In genomic region chrX:53050353-53050752, GRCm38 (mm10) we compare ENCODE assay signal across 10 mouse cellular contexts.
A peak's percentile ranks its signal among the peaks of the same experiment; 100 is the strongest.
DNase-seq lines count a peak whose midpoint lies in the region; ATAC-seq and TF ChIP-seq lines count a peak whose summit lies in the region.
"Had no signal": no experiment of that assay in that cellular context is flagged by ENCODE, and none has a peak within 500 bp of the region (broad histone marks: within the 10 kb centered on the region; RNA-seq: fewer than 3 reads in every experiment).

No protein-coding gene starts in this region.

- peak overlapping the region; percentile 25 for H3K4me3 ChIP-seq in heart, embryonic 11.5 days (ENCODE audit: low read depth, low read length)
- no peak overlapping the region for H3K4me3 ChIP-seq in heart, adult 2 months
- H3K4me3 ChIP-seq in hindbrain, embryonic 14.5 days (replicated peaks; ENCODE audit: low read length), result peak overlapping the region; percentile 8; the same call in 1 of the 2 replicates
- no peak overlapping the region; the same call in 1 of the 2 replicates for H3K4me3 ChIP-seq in midbrain, embryonic 14.5 days (replicated peaks; ENCODE audit: low read depth, low read length)

- no peaks in the 10 kb centered on the region for H3K27me3 ChIP-seq in heart, embryonic 11.5 days (ENCODE audit: control insufficient read depth, insufficient read depth, low read length)
- H3K27me3 ChIP-seq in heart, adult 2 months (ENCODE audit: control insufficient read depth, insufficient read depth, low read length), result no peaks in the 10 kb centered on the region
- H3K27me3 ChIP-seq in hindbrain, embryonic 14.5 days (ENCODE audit: control insufficient read depth, insufficient read depth, low read length), result peaks cover 6% of the 10 kb centered on the region; the same call in 1 of the 2 replicates
- H3K27me3 ChIP-seq in midbrain, embryonic 14.5 days (ENCODE audit: control insufficient read depth, insufficient read depth, low read length), result no peaks in the 10 kb centered on the region

- no peak for TF ChIP-seq POLR2A in heart, adult 2 months (IDR thresholded peaks at IDR 0.05; ENCODE audit: insufficient read depth, low read depth, low read length)

- intact Hi-C loops in heart, adult 2 months (cut with DNase I), result loop anchor here (10.0 kb wide), 1 partner anchor 184 kb away; no protein-coding TSS in a partner anchor

- peaks cover 10% of the 10 kb centered on the region for H3K4me1 ChIP-seq in heart, embryonic 11.5 days (ENCODE audit: control insufficient read depth, insufficient read depth, low read length)
- H3K4me1 ChIP-seq in heart, adult 2 months (ENCODE audit: control insufficient read depth, insufficient read depth, low read length), result peaks cover 4% of the 10 kb centered on the region
- H3K4me1 ChIP-seq in hindbrain, embryonic 14.5 days (replicated peaks; ENCODE audit: control insufficient read depth, insufficient read depth, low read length), result no peaks in the 10 kb centered on the region
- H3K4me1 ChIP-seq in midbrain, embryonic 14.5 days (ENCODE audit: control insufficient read depth, insufficient read depth, low read length), result no peaks in the 10 kb centered on the region

- ATAC-seq in heart, embryonic 11.5 days (replicated peaks; ENCODE audit: insufficient number of reproducible peaks, low FRiP score, low TSS enrichment), result 0 out of 2 replicates have a peak, but pooled peaks have one; percentile 1
- peak; percentile 45; the same call in 1 of the 2 replicates for ATAC-seq in common myeloid progenitor, adult 5-6 weeks (replicated peaks; ENCODE audit: low read depth, poor library complexity, severe bottlenecking)
- ATAC-seq in hindbrain, embryonic 14.5 days (ENCODE audit: low FRiP score), result peak; percentile 27; the same call in 1 of the 2 replicates
- peak; percentile 31; the same call in 1 of the 2 replicates for ATAC-seq in midbrain, embryonic 14.5 days (ENCODE audit: low FRiP score, low TSS enrichment)

- DNase-seq in heart, adult 2 months, result no peak
- no peak for DNase-seq in hindbrain, embryonic 14.5 days (ENCODE audit: low spot score)
- DNase-seq in midbrain, embryonic 14.5 days, result peak; percentile 27
- DNase-seq in right cerebral cortex, postnatal 25 days, result no peak
- DNase-seq in ovary, postnatal 10 days (ENCODE audit: low spot score), result no peak
- no peak for DNase-seq in frontal cortex, postnatal 25 days (ENCODE audit: low spot score in 2 of 2)
- DNase-seq: adrenal gland, postnatal 14 days; gastrocnemius, postnatal 14 days had no signal

- H3K36me3 ChIP-seq in heart, embryonic 11.5 days (ENCODE audit: control insufficient read depth, insufficient read depth, low read length), result 0 out of 2 replicates have a peak, but pooled peaks cover 4% of the 10 kb centered on the region
- H3K36me3 ChIP-seq in heart, adult 2 months (ENCODE audit: control insufficient read depth, insufficient read depth, low read length), result no peaks in the 10 kb centered on the region
- no peaks in the 10 kb centered on the region for H3K36me3 ChIP-seq in hindbrain, embryonic 14.5 days (replicated peaks; ENCODE audit: control insufficient read depth, insufficient read depth)
- no peaks in the 10 kb centered on the region for H3K36me3 ChIP-seq in midbrain, embryonic 14.5 days (ENCODE audit: control insufficient read depth, insufficient read depth, low read length)

- H3K27ac ChIP-seq in heart, embryonic 11.5 days (ENCODE audit: low read depth, low read length), result peak overlapping the region; percentile 71; the same call in 1 of the 2 replicates
- H3K27ac ChIP-seq in heart, adult 2 months, result no peak overlapping the region
- H3K27ac ChIP-seq in hindbrain, embryonic 14.5 days, result no peak overlapping the region
- no peak overlapping the region for H3K27ac ChIP-seq in midbrain, embryonic 14.5 days (replicated peaks; ENCODE audit: low read depth, low read length)

- H3K9me3 ChIP-seq in heart, embryonic 11.5 days (replicated peaks; ENCODE audit: control insufficient read depth, low read length), result no peaks in the 10 kb centered on the region
- H3K9me3 ChIP-seq in hindbrain, embryonic 14.5 days (ENCODE audit: control insufficient read depth, low read length), result no peaks in the 10 kb centered on the region
- no peaks in the 10 kb centered on the region for H3K9me3 ChIP-seq in midbrain, embryonic 14.5 days (ENCODE audit: control insufficient read depth, low read length)

- TF ChIP-seq EP300 in heart, adult 2 months (IDR thresholded peaks at IDR 0.05; ENCODE audit: insufficient read depth, low read depth, low read length), result no peak

- no peak overlapping the region for H3K9ac ChIP-seq in heart, embryonic 11.5 days (ENCODE audit: low read depth, low read length)
- no peak overlapping the region for H3K9ac ChIP-seq in heart, adult 2 months (ENCODE audit: low read depth, low read length)
- H3K9ac ChIP-seq in hindbrain, embryonic 14.5 days, result no peak overlapping the region
- no peak overlapping the region for H3K9ac ChIP-seq in midbrain, embryonic 14.5 days (replicated peaks; ENCODE audit: low read length)

- no peaks in the 10 kb centered on the region for H3K79me2 ChIP-seq in heart, adult 2 months (replicated peaks; ENCODE audit: control insufficient read depth, insufficient read depth, low read length)

- TF ChIP-seq CTCF in heart, adult 2 months (IDR thresholded peaks at IDR 0.05), result no peak

- H3K4me2 ChIP-seq in heart, embryonic 11.5 days, result peak overlapping the region; percentile 55
- H3K4me2 ChIP-seq in hindbrain, embryonic 14.5 days (replicated peaks), result peak overlapping the region; percentile 34
- peak overlapping the region; percentile 46 for H3K4me2 ChIP-seq in midbrain, embryonic 14.5 days (ENCODE audit: low read length)

- 9% methylated on average over 9 of the region's 9 CpGs for WGBS in heart, embryonic 11.5 days (ENCODE audit: insufficient replicate concordance)
- 16% methylated on average over 8 of the region's 9 CpGs for WGBS in heart, adult 2 months
- WGBS in hindbrain, embryonic 14.5 days, result 9% methylated on average over 8 of the region's 9 CpGs
- WGBS in midbrain, embryonic 14.5 days, result 13% methylated on average over 9 of the region's 9 CpGs

Comparison
In these comparisons a context has a peak if more than half of its experiments do, and no peak if none do; other contexts are left out.
1. H3K4me3 ChIP-seq: peak in heart, embryonic 11.5 days (single experiment) and hindbrain, embryonic 14.5 days (single experiment); none in heart, adult 2 months (single experiment) and midbrain, embryonic 14.5 days (single experiment).
2. Peak in every context shown above with its lines, with median percentiles within 50 percentile points of each other: ATAC-seq and H3K4me2 ChIP-seq.